Mouse (Mus musculus): ENCODE results near the gene Cldn8. TPM values are rescaled to one million over a fixed set of nuclear protein-coding genes. Genes with fewer than 3 reads are reported as not detected.
A peak's percentile ranks its signal among the peaks of the same experiment; 100 is the strongest.

Gene Cldn8
- polyA plus RNA-seq, 2 experiments = 2.4 to 4.5 TPM

DNA sequence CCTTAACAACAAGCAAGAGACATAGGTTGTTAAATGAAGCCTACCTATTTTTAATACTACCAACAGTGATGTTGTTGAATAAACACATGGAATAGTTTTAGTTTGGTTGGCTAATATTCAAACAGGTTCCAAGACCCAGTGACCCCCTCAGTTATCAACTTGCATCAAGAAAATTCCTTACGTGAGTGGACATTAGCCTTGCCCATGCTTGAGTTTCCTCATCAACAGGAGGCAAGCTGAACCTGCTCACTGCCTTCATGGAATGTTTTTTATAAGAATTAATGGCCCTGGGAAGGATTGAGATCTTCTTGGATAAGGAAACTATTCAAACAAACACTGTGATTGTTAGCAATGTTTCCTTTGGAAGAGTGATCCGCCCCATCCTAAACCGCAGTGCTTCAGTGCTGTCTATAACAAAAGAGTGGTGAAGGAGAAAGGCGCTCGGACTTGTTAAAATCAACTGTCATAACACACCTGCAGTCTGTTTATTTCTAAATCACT is 10.0 kb upstream of the Cldn8 start:
- Histone ChIP-seq H3K4me1 (ENCODE audit: control insufficient read depth, insufficient read depth, low read length) (no peaks in the 10 kb centered on the region), H3K9ac (ENCODE audit: low read depth, low read length, severe bottlenecking) (no peak overlapping the region), H3K36me3 (ENCODE audit: control insufficient read depth, insufficient read depth, low read length) (no peaks in the 10 kb centered on the region), H3K4me2 (replicated peaks; ENCODE audit: low read depth, low read length, severe bottlenecking) (no peak overlapping the region), H3K9me3 (ENCODE audit: control insufficient read depth, low read length) (no peaks in the 10 kb centered on the region), H3K27me3 (ENCODE audit: control insufficient read depth, insufficient read depth, low read length) (no peaks in the 10 kb centered on the region), H3K27ac (replicated peaks; ENCODE audit: low read depth, low read length) (no peak overlapping the region), H3K4me3 (replicated peaks; ENCODE audit: low read length) (no peak overlapping the region)
- no peak for TF ChIP-seq POLR2A (IDR thresholded peaks at IDR 0.05; ENCODE audit: borderline replicate concordance, extremely low read depth, insufficient read depth, insufficient read length)
- DNase-seq (ENCODE audit: low spot score) = no peak
- 86% methylated on average over 5 of the region's 5 CpGs for WGBS
- no peak for ATAC-seq (ENCODE audit: low FRiP score, low read depth)

DNA sequence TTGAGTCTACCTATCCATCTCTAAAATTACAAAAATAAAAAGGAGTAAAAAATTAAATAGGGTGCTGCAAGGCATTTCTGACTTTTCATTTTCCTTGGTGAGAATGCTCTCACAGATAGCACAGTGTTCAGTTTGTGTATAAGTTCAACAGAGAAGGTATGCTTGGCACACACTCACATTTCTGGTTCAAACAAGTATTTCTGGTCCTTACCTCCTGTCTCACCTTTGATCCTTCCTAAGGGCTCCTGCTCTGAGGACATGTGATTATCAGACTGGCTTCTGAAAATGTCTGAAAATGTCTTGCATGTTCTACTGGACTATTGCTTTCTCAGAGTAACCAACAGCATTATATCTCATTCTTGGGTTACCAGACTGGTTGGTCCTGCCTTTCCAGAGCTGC is 7.2 kb upstream of the Cldn8 start:
- no peak for DNase-seq (ENCODE audit: low spot score)
- Histone ChIP-seq H3K4me1 (ENCODE audit: control insufficient read depth, insufficient read depth, low read length) (no peaks in the 10 kb centered on the region), H3K4me3 (replicated peaks; ENCODE audit: low read length) (no peak overlapping the region), H3K36me3 (ENCODE audit: control insufficient read depth, insufficient read depth, low read length) (no peaks in the 10 kb centered on the region), H3K9me3 (ENCODE audit: control insufficient read depth, low read length) (no peaks in the 10 kb centered on the region), H3K27ac (replicated peaks; ENCODE audit: low read depth, low read length) (no peak overlapping the region), H3K27me3 (ENCODE audit: control insufficient read depth, insufficient read depth, low read length) (no peaks in the 10 kb centered on the region), H3K4me2 (replicated peaks; ENCODE audit: low read depth, low read length, severe bottlenecking) (no peak overlapping the region), H3K9ac (ENCODE audit: low read depth, low read length, severe bottlenecking) (no peak overlapping the region)
- no peak for ATAC-seq (ENCODE audit: low FRiP score, low read depth)
- no peak for TF ChIP-seq POLR2A (IDR thresholded peaks at IDR 0.05; ENCODE audit: borderline replicate concordance, extremely low read depth, insufficient read depth, insufficient read length)

DNA sequence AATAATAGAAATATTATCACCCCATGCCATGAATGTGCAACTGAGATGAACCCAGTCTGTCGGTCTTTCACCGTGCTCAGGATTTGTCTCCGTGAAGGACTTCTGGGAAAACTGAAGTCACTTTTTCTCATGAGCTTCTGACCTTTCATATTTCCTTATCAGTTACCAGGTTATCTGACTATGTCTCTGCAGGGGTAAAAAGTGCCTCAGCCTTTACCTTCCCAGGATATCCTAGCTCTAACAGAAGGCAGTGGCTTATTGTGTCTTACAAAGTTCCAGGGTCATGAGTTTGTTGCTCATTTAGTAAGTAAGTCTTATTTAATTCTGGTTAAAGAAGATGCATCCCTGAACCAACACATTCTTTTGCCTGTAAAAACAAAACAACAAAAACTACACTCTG is 6.7 kb upstream of the Cldn8 start:
- no peaks in the 10 kb centered on the region for H3K36me3 ChIP-seq (ENCODE audit: control insufficient read depth, insufficient read depth, low read length)
- H3K27ac ChIP-seq (replicated peaks; ENCODE audit: low read depth, low read length) = no peak overlapping the region
- ATAC-seq (ENCODE audit: low FRiP score, low read depth) (no peak), DNase-seq (ENCODE audit: low spot score) (no peak)
- no peaks in the 10 kb centered on the region for H3K4me1 ChIP-seq (ENCODE audit: control insufficient read depth, insufficient read depth, low read length)
- no peak for TF ChIP-seq POLR2A (IDR thresholded peaks at IDR 0.05; ENCODE audit: borderline replicate concordance, extremely low read depth, insufficient read depth, insufficient read length)
- H3K4me2 ChIP-seq (replicated peaks; ENCODE audit: low read depth, low read length, severe bottlenecking) = no peak overlapping the region
- no peak overlapping the region for H3K9ac ChIP-seq (ENCODE audit: low read depth, low read length, severe bottlenecking)
- H3K9me3 ChIP-seq (ENCODE audit: control insufficient read depth, low read length) = no peaks in the 10 kb centered on the region
- H3K27me3 ChIP-seq (ENCODE audit: control insufficient read depth, insufficient read depth, low read length) = no peaks in the 10 kb centered on the region
- 91% methylated on average over 3 of the region's 3 CpGs for WGBS
- no peak overlapping the region for H3K4me3 ChIP-seq (replicated peaks; ENCODE audit: low read length)

DNA sequence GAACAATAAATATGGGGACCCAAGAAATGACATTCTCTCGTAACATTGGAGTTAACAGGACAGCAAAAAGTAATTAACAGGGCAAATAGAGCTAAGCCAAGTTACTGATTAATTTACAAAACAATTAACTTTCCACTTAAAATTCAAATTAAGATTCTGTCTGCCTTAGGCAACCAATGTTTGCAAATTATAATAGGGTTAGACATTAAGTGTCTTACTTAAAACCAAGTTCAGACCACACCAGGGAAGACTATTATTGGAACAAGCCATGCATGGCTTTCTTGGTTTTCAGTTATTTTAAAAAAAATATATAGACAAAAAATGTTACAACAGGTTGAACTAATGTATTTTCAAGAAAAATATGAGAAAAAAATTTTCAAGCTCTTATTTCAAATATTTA is 6.1 kb upstream of the Cldn8 start:
- H3K36me3 ChIP-seq (ENCODE audit: control insufficient read depth, insufficient read depth, low read length) = no peaks in the 10 kb centered on the region
- H3K9me3 ChIP-seq (ENCODE audit: control insufficient read depth, low read length) = no peaks in the 10 kb centered on the region
- H3K9ac ChIP-seq (ENCODE audit: low read depth, low read length, severe bottlenecking) = no peak overlapping the region
- H3K4me3 ChIP-seq (replicated peaks; ENCODE audit: low read length) = no peak overlapping the region
- H3K27me3 ChIP-seq (ENCODE audit: control insufficient read depth, insufficient read depth, low read length) = no peaks in the 10 kb centered on the region
- no peak for TF ChIP-seq POLR2A (IDR thresholded peaks at IDR 0.05; ENCODE audit: borderline replicate concordance, extremely low read depth, insufficient read depth, insufficient read length)
- no peak overlapping the region for H3K4me2 ChIP-seq (replicated peaks; ENCODE audit: low read depth, low read length, severe bottlenecking)
- 68% methylated on average over 1 of the region's 1 CpGs for WGBS
- ATAC-seq (ENCODE audit: low FRiP score, low read depth) (no peak), DNase-seq (ENCODE audit: low spot score) (no peak)
- no peaks in the 10 kb centered on the region for H3K4me1 ChIP-seq (ENCODE audit: control insufficient read depth, insufficient read depth, low read length)
- H3K27ac ChIP-seq (replicated peaks; ENCODE audit: low read depth, low read length) = no peak overlapping the region

DNA sequence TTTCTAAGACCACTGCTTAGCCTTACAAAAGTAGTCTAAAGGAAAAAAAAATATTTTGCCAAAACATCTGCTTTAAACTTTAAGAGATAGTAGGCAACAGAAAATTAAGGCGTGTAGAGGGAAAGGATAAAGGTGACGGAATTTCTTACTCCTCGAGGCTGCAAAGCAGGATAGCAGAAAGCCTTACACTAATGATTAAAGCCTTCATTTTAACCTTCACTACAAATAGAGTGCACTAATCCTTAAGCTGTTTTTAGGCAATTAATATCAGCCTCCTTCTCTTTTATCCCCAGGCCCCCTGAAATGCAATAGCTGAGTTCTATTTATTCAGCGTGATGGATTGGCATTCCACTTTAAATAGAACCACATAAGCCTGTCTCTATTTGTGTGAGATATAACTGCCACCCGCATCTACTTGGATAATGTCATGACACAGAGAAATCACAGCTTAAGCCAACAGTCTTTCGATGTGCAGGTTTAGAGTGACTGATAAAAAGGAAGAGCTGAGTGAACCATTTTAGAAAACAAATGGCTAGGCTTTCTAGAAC is 1.3 kb downstream of the Cldn8 start:
- WGBS = 54% methylated on average over 6 of the region's 6 CpGs
- no peak for TF ChIP-seq POLR2A (IDR thresholded peaks at IDR 0.05; ENCODE audit: borderline replicate concordance, extremely low read depth, insufficient read depth, insufficient read length)
- Histone ChIP-seq H3K36me3 (ENCODE audit: control insufficient read depth, insufficient read depth, low read length) (no peaks in the 10 kb centered on the region), H3K4me3 (replicated peaks; ENCODE audit: low read length) (no peak overlapping the region), H3K9me3 (ENCODE audit: control insufficient read depth, low read length) (no peaks in the 10 kb centered on the region), H3K9ac (ENCODE audit: low read depth, low read length, severe bottlenecking) (no peak overlapping the region), H3K4me1 (ENCODE audit: control insufficient read depth, insufficient read depth, low read length) (no peaks in the 10 kb centered on the region), H3K27me3 (ENCODE audit: control insufficient read depth, insufficient read depth, low read length) (no peaks in the 10 kb centered on the region), H3K4me2 (replicated peaks; ENCODE audit: low read depth, low read length, severe bottlenecking) (no peak overlapping the region), H3K27ac (replicated peaks; ENCODE audit: low read depth, low read length) (no peak overlapping the region)
- DNase-seq (ENCODE audit: low spot score) = no peak
- no peak for ATAC-seq (ENCODE audit: low FRiP score, low read depth)

DNA sequence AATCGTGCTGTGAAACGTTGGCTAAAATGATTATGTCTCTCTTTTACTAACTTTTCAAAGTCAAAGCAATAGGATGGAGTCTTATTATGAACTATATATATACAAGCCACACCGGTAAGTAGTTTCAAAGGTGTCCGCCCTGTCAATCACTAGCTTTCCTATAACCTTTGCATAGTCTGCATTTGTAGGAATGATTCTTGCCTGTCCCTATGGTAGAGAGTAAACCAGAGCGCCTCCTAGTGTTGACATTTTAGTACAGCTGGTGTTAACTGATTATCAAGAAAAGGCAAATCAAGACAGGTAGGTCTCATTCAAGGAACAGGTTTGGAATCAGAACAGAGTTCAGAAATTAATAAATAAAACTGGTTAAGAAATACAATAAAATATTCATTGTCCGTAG is 20.5 kb downstream of the Cldn8 start:
- Histone ChIP-seq H3K36me3 (ENCODE audit: control insufficient read depth, insufficient read depth, low read length) (no peaks in the 10 kb centered on the region), H3K27ac (replicated peaks; ENCODE audit: low read depth, low read length) (no peak overlapping the region), H3K9ac (ENCODE audit: low read depth, low read length, severe bottlenecking) (no peak overlapping the region), H3K4me1 (ENCODE audit: control insufficient read depth, insufficient read depth, low read length) (no peaks in the 10 kb centered on the region), H3K4me2 (replicated peaks; ENCODE audit: low read depth, low read length, severe bottlenecking) (no peak overlapping the region), H3K9me3 (ENCODE audit: control insufficient read depth, low read length) (no peaks in the 10 kb centered on the region), H3K4me3 (replicated peaks; ENCODE audit: low read length) (no peak overlapping the region), H3K27me3 (ENCODE audit: control insufficient read depth, insufficient read depth, low read length) (no peaks in the 10 kb centered on the region)
- no peak for TF ChIP-seq POLR2A (IDR thresholded peaks at IDR 0.05; ENCODE audit: borderline replicate concordance, extremely low read depth, insufficient read depth, insufficient read length)
- DNase-seq (ENCODE audit: low spot score) (peak; percentile 51), ATAC-seq (ENCODE audit: low FRiP score, low read depth) (no peak)
- 54% methylated on average over 6 of the region's 6 CpGs for WGBS

Measured in limb, embryonic 14.5 days (tissue).